Mouse (Mus musculus): ENCODE results near the gene Gm20388.

Gm20388 gene

GRCm38 (mm10) chr8:120538397-120539240 lies 628.0 kb downstream of the Gm20388 start:
- DNase-seq (ENCODE audit: low spot score in 2 of 2): no peak

DNA sequence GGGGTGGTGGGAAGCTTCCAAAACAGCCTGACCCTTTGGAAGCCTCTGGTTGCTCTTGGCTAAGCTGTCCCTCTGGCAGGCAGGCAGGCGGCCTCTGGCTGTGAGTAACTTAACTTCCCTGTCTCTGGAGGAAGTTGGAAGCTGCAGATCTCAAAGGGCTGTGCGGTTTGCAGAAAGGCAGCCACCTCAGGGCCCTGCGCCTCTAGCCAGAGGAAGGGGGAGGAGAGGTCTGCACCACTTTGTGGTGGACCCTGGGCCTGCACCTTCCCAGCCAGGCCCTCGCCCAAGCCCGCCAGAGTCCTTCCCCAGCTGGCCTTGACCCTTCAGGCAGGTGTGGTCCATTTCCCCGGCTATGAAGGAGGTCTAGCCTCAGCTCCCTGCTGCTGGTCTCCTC lies 628.7 kb downstream of the Gm20388 start:
- DNase-seq (ENCODE audit: low spot score in 2 of 2): no peak

DNA sequence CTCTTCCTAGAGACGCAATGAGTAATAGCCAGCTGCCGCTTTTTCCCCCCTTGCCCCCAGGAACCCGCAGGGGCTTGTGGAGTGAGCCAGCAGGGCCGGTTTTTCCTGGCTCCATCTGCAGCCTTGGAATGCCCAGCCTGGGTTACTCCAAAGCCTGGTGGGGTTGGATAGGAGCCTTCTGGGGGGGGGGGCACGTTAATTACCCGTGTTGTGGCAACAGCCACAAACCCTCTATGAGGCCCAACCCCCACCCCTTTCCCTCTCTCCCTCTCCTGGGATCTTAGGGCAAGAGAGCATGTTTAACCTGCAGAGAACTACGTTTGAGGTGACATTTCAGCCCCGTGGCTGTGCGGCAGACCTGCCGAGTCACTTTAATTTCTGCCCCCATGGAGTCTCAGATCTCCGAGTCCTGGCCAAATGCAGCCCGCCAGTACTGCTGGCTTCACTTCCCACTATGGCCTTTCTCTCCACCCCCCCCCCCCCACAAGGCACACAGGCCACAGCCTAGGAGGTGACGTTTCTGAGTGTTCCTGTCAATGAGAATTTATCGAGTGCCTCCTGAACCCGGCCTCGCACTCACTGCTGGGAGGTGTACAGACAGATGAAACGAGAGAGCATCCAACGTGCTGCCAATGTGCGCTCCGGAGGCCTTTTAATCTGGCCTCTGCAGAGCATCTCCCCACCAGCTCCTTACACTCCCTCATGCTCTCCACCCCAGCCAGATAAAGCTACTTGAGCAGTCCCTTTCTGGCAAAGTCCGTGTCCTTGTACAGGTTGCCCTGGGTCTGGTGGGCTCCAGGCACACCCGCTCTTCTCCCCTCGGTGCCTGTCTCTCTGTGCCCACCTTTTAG lies 629.4 kb downstream of the Gm20388 start:
- no peak for DNase-seq (ENCODE audit: low spot score in 2 of 2)

DNA sequence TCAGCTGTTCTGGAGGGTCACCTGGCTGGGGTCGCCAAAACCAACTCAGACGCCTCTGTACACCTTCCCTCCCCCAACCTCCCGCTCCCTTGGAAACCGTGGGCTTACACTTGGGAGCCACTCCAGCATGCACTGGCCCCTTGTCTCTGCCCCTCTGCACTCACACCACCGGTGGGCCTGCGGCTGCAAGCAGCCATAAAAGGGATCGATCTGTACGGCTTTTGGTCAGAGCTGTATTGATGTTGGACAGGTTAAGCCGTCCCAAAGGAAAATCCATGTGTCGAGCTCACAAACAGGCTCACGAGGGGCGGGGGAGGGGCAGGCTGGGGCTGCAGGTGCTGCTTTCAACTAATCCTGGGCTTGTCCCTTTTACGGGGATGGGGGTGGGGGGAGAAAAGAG lies 632.4 kb downstream of the Gm20388 start:
- DNase-seq (ENCODE audit: low spot score in 2 of 2): no peak

GRCm38 (mm10) chr8:120543416-120544055 lies 632.9 kb downstream of the Gm20388 start:
- no peak for DNase-seq (ENCODE audit: low spot score in 2 of 2)

GRCm38 (mm10) chr8:120544155-120544554 lies 633.5 kb downstream of the Gm20388 start:
- no peak for DNase-seq (ENCODE audit: low spot score in 2 of 2)

GRCm38 (mm10) chr8:120547562-120547961 lies 636.9 kb downstream of the Gm20388 start:
- DNase-seq (ENCODE audit: low spot score in 2 of 2): no peak

DNA sequence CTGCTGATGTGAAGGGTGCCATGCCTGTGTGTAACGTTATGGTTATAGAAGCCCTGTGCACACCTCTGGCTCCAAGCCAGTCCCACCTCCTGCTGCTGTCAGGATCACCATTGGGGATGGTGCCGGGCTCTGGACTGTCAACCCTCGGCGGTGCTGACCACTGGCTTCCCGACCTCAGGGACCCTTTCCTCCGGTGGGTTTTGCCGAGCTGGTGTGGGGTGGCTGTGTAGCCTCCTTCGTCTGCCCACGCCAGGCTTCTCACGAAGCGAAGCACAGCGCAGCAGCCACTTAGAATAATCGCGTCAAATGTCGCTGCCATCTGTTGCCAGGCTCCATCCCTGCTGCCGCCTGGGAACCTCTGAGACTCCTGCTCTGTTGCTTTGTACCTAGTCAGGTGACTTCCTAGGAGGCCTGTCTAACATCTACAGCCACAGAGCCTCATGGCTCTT lies 637.7 kb downstream of the Gm20388 start:
- peak in 1 of 2 experiments; percentile 49 for DNase-seq (ENCODE audit: low spot score in 2 of 2)

- no peak for DNase-seq (ENCODE audit: low spot score in 2 of 2)
Measured at GRCm38 (mm10) chr8:120549321-120549921, 638.8 kb downstream of the Gm20388 start.

DNA sequence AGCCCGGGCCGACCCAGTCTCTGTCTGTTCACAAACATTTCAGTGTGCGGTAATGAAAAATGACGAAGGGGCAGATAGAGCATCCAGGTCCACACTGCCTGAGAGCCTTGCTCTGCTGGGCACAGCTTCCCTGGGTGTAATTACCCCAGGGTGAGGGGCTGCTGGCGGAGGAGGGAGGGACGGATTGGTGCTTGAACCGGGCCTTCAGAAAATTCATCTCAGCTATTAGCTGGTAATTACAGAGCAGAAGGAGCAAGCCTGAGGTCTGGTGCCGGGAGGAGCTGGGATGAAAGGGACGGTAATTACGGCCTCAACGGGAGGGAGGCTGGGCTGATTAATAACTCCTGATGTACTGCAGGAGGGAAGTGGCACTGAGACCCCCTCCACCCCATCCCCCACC lies 639.3 kb downstream of the Gm20388 start:
- DNase-seq (ENCODE audit: low spot score in 2 of 2): no peak

DNA sequence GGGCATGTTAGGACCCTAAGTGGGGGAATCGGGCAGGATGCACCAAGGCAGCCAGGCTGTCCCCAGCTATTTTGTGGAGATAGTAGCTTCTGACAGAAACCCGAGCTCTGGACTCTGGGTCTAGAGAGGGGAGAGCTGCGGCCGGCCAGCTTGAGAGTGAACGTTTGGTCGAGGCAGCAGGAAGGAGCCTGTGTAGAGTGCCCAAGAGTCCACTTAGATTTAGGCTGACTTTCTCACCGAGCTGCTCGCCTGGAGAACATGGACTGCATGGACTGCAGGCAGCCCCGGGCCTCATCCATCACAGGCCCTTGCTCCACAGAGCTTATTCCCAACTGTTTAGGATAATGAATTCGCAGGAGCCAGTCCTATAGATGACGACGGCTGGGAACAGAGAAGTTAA lies 639.8 kb downstream of the Gm20388 start:
- DNase-seq (ENCODE audit: low spot score in 2 of 2): no peak

GRCm38 (mm10) chr8:120550937-120551676 lies 640.5 kb downstream of the Gm20388 start:
- no peak for DNase-seq (ENCODE audit: low spot score in 2 of 2)

- no peak for DNase-seq (ENCODE audit: low spot score in 2 of 2)
Measured at GRCm38 (mm10) chr8:120551677-120551980, 641.0 kb downstream of the Gm20388 start.

GRCm38 (mm10) chr8:120552509-120552908 lies 641.9 kb downstream of the Gm20388 start:
- DNase-seq (ENCODE audit: low spot score in 2 of 2): no peak

DNA sequence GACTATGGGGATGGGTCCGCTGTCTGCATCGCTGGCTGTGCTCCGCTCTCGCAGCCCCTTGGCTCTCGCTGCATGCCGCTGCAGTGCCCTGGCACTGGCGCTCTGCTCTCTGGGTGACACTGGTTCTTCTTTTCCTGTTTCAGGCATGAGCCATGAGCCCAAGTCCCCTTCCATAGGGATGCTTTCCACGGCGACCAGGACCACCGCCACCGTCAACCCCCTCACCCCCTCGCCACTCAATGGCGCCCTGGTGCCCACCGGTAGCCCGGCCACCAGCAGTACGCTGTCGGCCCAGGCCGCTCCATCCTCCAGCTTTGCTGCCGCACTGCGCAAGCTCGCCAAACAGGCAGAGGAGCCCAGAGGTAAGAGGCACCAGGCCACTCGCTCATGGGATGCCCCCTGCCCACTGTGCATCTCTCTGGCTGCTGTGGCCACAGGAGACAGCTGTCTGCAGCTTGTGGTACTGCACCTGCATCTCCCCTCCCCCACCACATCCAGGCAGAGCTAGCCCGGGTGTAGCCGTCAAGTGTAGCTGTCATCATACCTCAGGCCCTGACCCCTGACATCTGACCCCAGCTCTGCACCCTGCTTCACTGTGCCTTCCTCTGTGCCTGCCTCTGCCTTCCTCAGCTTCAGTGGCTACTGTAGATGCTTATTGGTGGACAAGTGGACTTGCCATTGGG lies 642.9 kb downstream of the Gm20388 start:
- no peak for DNase-seq (ENCODE audit: low spot score in 2 of 2)

GRCm38 (mm10) chr8:120554466-120555039 lies 643.9 kb downstream of the Gm20388 start:
- DNase-seq (ENCODE audit: low spot score in 2 of 2): no peak

DNA sequence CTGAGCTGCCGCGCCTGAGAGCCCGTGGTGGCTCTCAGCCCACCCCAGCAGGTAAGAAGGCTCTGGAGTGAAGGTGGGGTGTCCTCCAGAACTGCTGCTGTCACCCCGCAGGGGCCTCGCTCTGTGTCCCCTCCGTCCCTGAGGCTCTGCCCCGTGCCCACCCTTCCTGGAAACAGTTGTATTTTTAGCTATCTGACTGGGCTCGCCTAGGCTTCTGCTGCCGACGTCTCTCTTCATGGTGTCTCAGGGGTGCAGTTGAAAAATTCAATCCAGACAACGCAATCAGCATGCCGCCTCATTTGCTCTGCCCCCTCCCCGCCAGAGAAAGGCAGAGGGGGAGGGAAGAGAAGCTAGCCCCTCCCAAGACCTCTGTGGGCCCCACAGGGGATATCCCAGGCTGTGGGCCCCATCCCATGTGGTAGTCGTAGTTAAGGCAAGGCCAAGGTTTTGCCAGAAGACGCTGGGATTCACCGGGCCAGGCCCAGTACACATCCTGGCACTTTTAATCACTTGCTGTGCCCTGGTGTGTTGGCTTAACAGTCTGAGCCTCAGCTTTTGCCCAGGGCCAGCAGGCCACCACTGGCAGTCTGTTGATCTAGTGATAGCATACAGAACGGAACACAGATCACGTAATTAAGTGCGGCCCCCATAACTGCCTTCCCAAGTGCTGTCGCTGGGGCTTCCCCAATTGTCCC lies 645.7 kb downstream of the Gm20388 start:
- no peak for DNase-seq (ENCODE audit: low spot score in 2 of 2)

- peak in 1 of 2 experiments; percentile 59 for DNase-seq (ENCODE audit: low spot score in 2 of 2)
Measured at GRCm38 (mm10) chr8:120557170-120557965, 646.7 kb downstream of the Gm20388 start.

DNA sequence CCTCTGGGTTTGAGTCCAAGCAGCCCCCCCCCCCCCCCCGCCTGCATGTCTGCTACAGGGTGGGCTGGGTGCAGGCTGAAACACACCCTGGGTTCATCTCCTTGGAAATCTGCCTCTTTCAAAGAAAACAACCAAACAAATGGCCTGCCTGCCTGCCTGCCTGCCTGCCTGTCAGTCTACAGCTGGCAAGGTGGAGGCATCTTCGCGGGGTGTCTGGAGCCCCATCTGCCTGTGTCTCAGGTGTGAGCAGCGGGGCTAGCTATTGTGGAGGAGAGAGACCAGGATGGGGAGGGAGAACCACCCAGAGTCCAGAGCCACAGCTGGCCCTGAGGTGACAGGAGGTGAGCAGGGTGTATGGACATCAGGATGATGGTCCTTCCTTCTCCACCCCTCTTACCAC lies 647.5 kb downstream of the Gm20388 start:
- DNase-seq (ENCODE audit: low spot score in 2 of 2): no peak
